Comparison of ENCODE assay signal across 8 mouse cellular contexts in the genomic region with DNA sequence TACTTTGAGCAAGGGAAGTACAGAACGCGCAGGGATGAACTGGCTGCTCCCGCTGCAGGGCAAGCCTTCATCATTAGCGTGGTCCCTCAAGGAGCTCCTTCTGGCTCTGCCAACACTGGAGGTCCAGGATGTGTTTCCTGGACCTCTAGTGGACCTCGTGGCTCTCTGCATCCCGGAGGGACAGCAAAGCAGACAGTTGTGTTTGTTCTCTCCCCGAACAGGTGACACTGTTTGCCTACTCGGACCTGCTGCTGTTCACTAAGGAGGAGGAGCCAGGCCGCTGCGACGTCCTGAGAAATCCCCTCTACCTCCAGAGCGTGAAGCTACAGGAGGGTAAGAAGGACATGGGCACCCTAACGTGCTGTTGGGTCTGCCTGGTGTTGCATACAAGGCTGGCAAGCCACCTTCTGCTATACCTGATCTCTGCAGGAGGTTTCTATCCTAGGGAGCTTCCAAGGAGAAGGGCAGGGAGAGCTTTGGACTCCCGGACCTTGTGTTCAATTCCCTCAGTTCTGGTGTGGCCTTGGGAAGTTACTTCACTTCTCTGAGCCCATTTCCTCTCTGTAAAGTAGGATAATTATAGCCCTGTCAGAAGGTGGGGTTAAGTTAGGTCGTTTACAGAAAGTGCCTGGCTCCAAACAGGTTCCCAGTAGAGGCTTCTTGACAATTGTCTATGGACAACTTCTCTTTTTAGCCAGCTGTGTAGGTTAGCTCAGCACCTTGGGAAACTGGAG.
DNase-seq lines count a peak whose midpoint lies in the region; ATAC-seq and TF ChIP-seq lines count a peak whose summit lies in the region.
"Had no signal": no experiment of that assay in that cellular context is flagged by ENCODE, and none has a peak within 500 bp of the region (broad histone marks: within the 10 kb centered on the region; RNA-seq: fewer than 3 reads in every experiment).

No protein-coding gene starts in this region.

- H3K36me3 ChIP-seq in kidney, embryonic 14.5 days (ENCODE audit: control insufficient read depth, insufficient read depth, low read length), result peaks cover 6% of the 10 kb centered on the region; the same call in 1 of the 2 replicates
- H3K36me3 ChIP-seq in liver, embryonic 13.5 days, result no peaks in the 10 kb centered on the region

- H3K27me3 ChIP-seq in kidney, embryonic 14.5 days (ENCODE audit: control insufficient read depth, insufficient read depth, low read length), result no peaks in the 10 kb centered on the region; the same call in 1 of the 2 replicates
- no peaks in the 10 kb centered on the region for H3K27me3 ChIP-seq in liver, embryonic 13.5 days

- peak overlapping the region; percentile 59 for H3K27ac ChIP-seq in kidney, embryonic 14.5 days (ENCODE audit: low read depth, low read length)
- peak overlapping the region; percentile 66 for H3K27ac ChIP-seq in brown adipose tissue, adult 24 weeks (replicated peaks; ENCODE audit: low read depth, low read length)
- peak overlapping the region; percentile 3; the same call in 1 of the 2 replicates for H3K27ac ChIP-seq in cortical plate, adult 2 months (ENCODE audit: insufficient read depth, low read length)
- peak overlapping the region; percentile 23; the same call in 1 of the 2 replicates for H3K27ac ChIP-seq in liver, embryonic 13.5 days

- no peak for DNase-seq in kidney, postnatal 25 days
- DNase-seq in liver, embryonic 13.5 days, result no peak
- DNase-seq in embryo, embryonic 9.5 days (ENCODE audit: extremely low spot score), result no peak
- no peak for DNase-seq in layer of hippocampus, adult 8-10 months (ENCODE audit: low spot score in 2 of 2)
- DNase-seq: gastrocnemius, postnatal 14 days had no signal

- H3K4me1 ChIP-seq in kidney, embryonic 14.5 days (ENCODE audit: control insufficient read depth, insufficient read depth, low read length), result peaks cover 13% of the 10 kb centered on the region; the same call in 1 of the 2 replicates
- H3K4me1 ChIP-seq in brown adipose tissue, adult 24 weeks (ENCODE audit: control insufficient read depth, insufficient read depth, insufficient read length, low read length), result peaks cover 31% of the 10 kb centered on the region
- no peaks in the 10 kb centered on the region for H3K4me1 ChIP-seq in cortical plate, adult 2 months (ENCODE audit: control insufficient read depth, insufficient read depth, low read length)
- H3K4me1 ChIP-seq in liver, embryonic 13.5 days (replicated peaks), result peaks cover 20% of the 10 kb centered on the region

- no peak for ATAC-seq in kidney, embryonic 14.5 days (ENCODE audit: low FRiP score, low TSS enrichment)
- ATAC-seq in liver, embryonic 13.5 days (ENCODE audit: low read depth), result 0 out of 2 replicates have a peak, but pooled peaks have one; percentile 35

- H3K4me2 ChIP-seq in kidney, embryonic 14.5 days (replicated peaks; ENCODE audit: low read depth, low read length), result no peak overlapping the region
- no peak overlapping the region for H3K4me2 ChIP-seq in liver, embryonic 13.5 days

- H3K9me3 ChIP-seq in kidney, embryonic 14.5 days (ENCODE audit: control insufficient read depth, low read length), result no peaks in the 10 kb centered on the region
- H3K9me3 ChIP-seq in liver, embryonic 13.5 days (replicated peaks), result no peaks in the 10 kb centered on the region

- 0 out of 2 replicates have a peak overlapping the region, but pooled peaks have one; percentile 18 for H3K9ac ChIP-seq in kidney, embryonic 14.5 days (ENCODE audit: low read depth, low read length)
- H3K9ac ChIP-seq in liver, embryonic 13.5 days, result no peak overlapping the region

- no peak for TF ChIP-seq CTCF in cortical plate, adult 2 months (IDR thresholded peaks at IDR 0.05; ENCODE audit: extremely low read depth, insufficient read depth, low read length)

- 59% methylated on average over 15 of the region's 15 CpGs for WGBS in kidney, embryonic 14.5 days
- 42% methylated on average over 15 of the region's 15 CpGs for WGBS in liver, embryonic 13.5 days (ENCODE audit: insufficient replicate concordance)

- TF ChIP-seq POLR2A in cortical plate, adult 2 months (IDR thresholded peaks at IDR 0.05; ENCODE audit: extremely low read depth, insufficient read depth, low read length), result no peak

- no peak overlapping the region for H3K4me3 ChIP-seq in kidney, embryonic 14.5 days (ENCODE audit: low read length)
- no peak overlapping the region for H3K4me3 ChIP-seq in brown adipose tissue, adult 24 weeks (ENCODE audit: insufficient read depth, low read depth, low read length)
- no peak overlapping the region for H3K4me3 ChIP-seq in cortical plate, adult 2 months (ENCODE audit: insufficient read depth, low read length)
- no peak overlapping the region for H3K4me3 ChIP-seq in liver, embryonic 13.5 days (replicated peaks)

Comparison
In these comparisons a context has a peak if more than half of its experiments do, and no peak if none do; other contexts are left out.
1. H3K27ac ChIP-seq: peak in every context shown above with its lines; median percentile 66 in brown adipose tissue, adult 24 weeks; 59 in kidney, embryonic 14.5 days; 23 in liver, embryonic 13.5 days; 3 in cortical plate, adult 2 months.